Mouse (Mus musculus): ENCODE results near the gene Cd52. TPM values are rescaled to one million over a fixed set of nuclear protein-coding genes. Genes with fewer than 3 reads are reported as not detected.

Gene Cd52
- polyA plus RNA-seq, 1 experiment from 2014 or later, result 12.0 TPM

- no peak overlapping the region for H3K27ac ChIP-seq
- no peak overlapping the region for H3K4me3 ChIP-seq (replicated peaks)
- no peak for ATAC-seq (replicated peaks; ENCODE audit: low FRiP score)
- H3K4me1 ChIP-seq, result peaks cover 16% of the 10 kb centered on the region
- WGBS, result 66% methylated on average over 18 of the region's 18 CpGs
- no peaks in the 10 kb centered on the region for H3K9me3 ChIP-seq (replicated peaks)
- H3K9ac ChIP-seq, result no peak overlapping the region
- H3K36me3 ChIP-seq, result no peaks in the 10 kb centered on the region
- H3K27me3 ChIP-seq, result peaks cover 23% of the 10 kb centered on the region
- no peak overlapping the region for H3K4me2 ChIP-seq
Observed at GRCm38 (mm10) chr4:134061166-134061830, 33.6 kb downstream of the Cd52 start.

GRCm38 (mm10) chr4:134060135-134060865 lies 34.6 kb downstream of the Cd52 start, which contains the start of gene Crybg2:
TSS of gene Crybg2 (plus strand) at chr4:134060815.
- H3K9ac ChIP-seq, result no peak within 1 kb of the TSS
- no peak within 1 kb of the TSS for H3K4me3 ChIP-seq (replicated peaks)
- 58% methylated on average over 28 of the region's 28 CpGs for whole genome bisulfite sequencing
- H3K4me2 ChIP-seq, result no peak within 1 kb of the TSS
- no peaks in the 10 kb centered on the region for H3K9me3 ChIP-seq (replicated peaks)
- peaks cover 15% of the 10 kb centered on the region for H3K27me3 ChIP-seq
- ATAC-seq (replicated peaks; ENCODE audit: low FRiP score), result no peak
- H3K27ac ChIP-seq, result no peak within 1 kb of the TSS
- H3K36me3 ChIP-seq, result no peaks in the 10 kb centered on the region
- H3K4me1 ChIP-seq, result peaks cover 12% of the 10 kb centered on the region

GRCm38 (mm10) chr4:134058908-134059307 lies 36.0 kb downstream of the Cd52 start:
- no peak overlapping the region for H3K27ac ChIP-seq
- 82% methylated on average over 6 of the region's 6 CpGs for WGBS
- H3K27me3 ChIP-seq, result 0 out of 2 replicates have a peak, but pooled peaks cover 6% of the 10 kb centered on the region
- H3K4me3 ChIP-seq (replicated peaks), result no peak overlapping the region
- peaks cover 9% of the 10 kb centered on the region for H3K4me1 ChIP-seq
- H3K36me3 ChIP-seq, result no peaks in the 10 kb centered on the region
- H3K4me2 ChIP-seq, result no peak overlapping the region
- no peaks in the 10 kb centered on the region for H3K9me3 ChIP-seq (replicated peaks)
- ATAC-seq (replicated peaks; ENCODE audit: low FRiP score), result no peak
- no peak overlapping the region for H3K9ac ChIP-seq

DNA sequence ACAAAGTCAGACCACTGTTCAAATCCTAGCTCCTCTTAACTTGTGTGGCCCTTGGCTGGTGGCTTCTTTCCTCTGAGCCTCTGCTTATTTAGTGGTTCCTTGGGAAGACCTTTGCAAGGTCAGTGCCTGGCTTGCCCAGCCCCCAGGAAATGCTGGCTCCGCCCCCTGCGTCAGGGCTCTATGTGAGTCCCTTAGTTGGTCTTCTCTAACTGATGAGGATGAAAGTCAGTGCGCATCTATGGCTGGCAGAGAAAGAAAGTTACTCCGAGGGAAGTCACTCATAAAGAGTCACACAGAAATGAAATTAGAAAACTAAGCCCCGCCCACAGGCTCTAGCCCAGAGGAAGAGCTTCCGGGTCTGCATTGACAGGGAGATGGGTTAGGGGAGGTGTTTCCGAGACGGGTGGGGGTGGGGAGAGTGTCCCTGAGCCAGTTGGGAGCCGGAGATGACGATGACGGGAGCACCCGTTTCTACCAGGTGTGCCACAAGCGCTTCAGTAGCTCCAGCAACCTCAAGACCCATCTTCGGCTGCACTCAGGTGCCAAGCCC lies 36.6 kb downstream of the Cd52 start:
- peak overlapping the region; percentile 36 for H3K4me2 ChIP-seq
- H3K9me3 ChIP-seq (replicated peaks), result no peaks in the 10 kb centered on the region
- no peak for ATAC-seq (replicated peaks; ENCODE audit: low FRiP score)
- 31% methylated on average over 14 of the region's 14 CpGs for WGBS
- H3K27me3 ChIP-seq, result 0 out of 2 replicates have a peak, but pooled peaks cover 6% of the 10 kb centered on the region
- peaks cover 9% of the 10 kb centered on the region for H3K4me1 ChIP-seq
- H3K27ac ChIP-seq, result no peak overlapping the region
- no peaks in the 10 kb centered on the region for H3K36me3 ChIP-seq
- H3K4me3 ChIP-seq (replicated peaks), result peak overlapping the region; percentile 16; the same call in 1 of the 2 replicates
- no peak overlapping the region for H3K9ac ChIP-seq

- Histone ChIP-seq H3K9me3 (replicated peaks) (no peaks in the 10 kb centered on the region), H3K9ac (no peak within 1 kb of the TSS), H3K36me3 (no peaks in the 10 kb centered on the region), H3K4me2 (no peak within 1 kb of the TSS), H3K27ac (no peak within 1 kb of the TSS), H3K4me3 (replicated peaks) (no peak within 1 kb of the TSS), H3K4me1 (peaks cover 16% of the 10 kb centered on the region), H3K27me3 (no peaks in the 10 kb centered on the region)
- no peak for ATAC-seq (replicated peaks; ENCODE audit: low FRiP score)
- WGBS, result 82% methylated on average over 3 of the region's 3 CpGs
Observed at GRCm38 (mm10) chr4:134053538-134053937, 41.3 kb downstream of the Cd52 start, which contains the start of gene Zfp683. TSS of gene Zfp683 (plus strand) at chr4:134053838.

- WGBS, result 30% methylated on average over 8 of the region's 8 CpGs
- H3K27me3 ChIP-seq, result no peaks in the 10 kb centered on the region
- H3K4me2 ChIP-seq, result no peak overlapping the region
- no peak for ATAC-seq (replicated peaks; ENCODE audit: low FRiP score)
- H3K9ac ChIP-seq, result no peak overlapping the region
- no peak overlapping the region for H3K27ac ChIP-seq
- no peak overlapping the region for H3K4me3 ChIP-seq (replicated peaks)
- peaks cover 10% of the 10 kb centered on the region; the same call in 1 of the 2 replicates for H3K4me1 ChIP-seq
- no peaks in the 10 kb centered on the region for H3K36me3 ChIP-seq
- no peaks in the 10 kb centered on the region for H3K9me3 ChIP-seq (replicated peaks)
Observed at GRCm38 (mm10) chr4:134052560-134052959, 42.3 kb downstream of the Cd52 start.

GRCm38 (mm10) chr4:134051912-134052311 lies 43.0 kb downstream of the Cd52 start:
- Histone ChIP-seq H3K36me3 (no peaks in the 10 kb centered on the region), H3K9ac (no peak overlapping the region), H3K27ac (no peak overlapping the region), H3K4me2 (no peak overlapping the region), H3K27me3 (no peaks in the 10 kb centered on the region), H3K4me3 (replicated peaks) (no peak overlapping the region), H3K9me3 (replicated peaks) (no peaks in the 10 kb centered on the region), H3K4me1 (peaks cover 10% of the 10 kb centered on the region; the same call in 1 of the 2 replicates)
- no peak for ATAC-seq (replicated peaks; ENCODE audit: low FRiP score)
- WGBS, result 82% methylated on average over 5 of the region's 5 CpGs

- no peaks in the 10 kb centered on the region for H3K9me3 ChIP-seq (replicated peaks)
- H3K27me3 ChIP-seq, result no peaks in the 10 kb centered on the region
- no peak overlapping the region for H3K27ac ChIP-seq
- H3K4me2 ChIP-seq, result no peak overlapping the region
- H3K4me1 ChIP-seq, result peaks cover 7% of the 10 kb centered on the region; the same call in 1 of the 2 replicates
- no peaks in the 10 kb centered on the region for H3K36me3 ChIP-seq
- H3K9ac ChIP-seq, result no peak overlapping the region
- no peak overlapping the region for H3K4me3 ChIP-seq (replicated peaks)
- ATAC-seq (replicated peaks; ENCODE audit: low FRiP score), result no peak
- WGBS, result 47% methylated on average over 5 of the region's 5 CpGs
Observed at GRCm38 (mm10) chr4:134047648-134048047, 47.2 kb downstream of the Cd52 start.

GRCm38 (mm10) chr4:134043041-134043440 lies 51.8 kb downstream of the Cd52 start:
- peaks cover 8% of the 10 kb centered on the region for H3K4me1 ChIP-seq
- no peaks in the 10 kb centered on the region for H3K27me3 ChIP-seq
- no peak overlapping the region for H3K4me3 ChIP-seq (replicated peaks)
- WGBS, result 62% methylated on average over 2 of the region's 2 CpGs
- no peak overlapping the region for H3K27ac ChIP-seq
- H3K9ac ChIP-seq, result no peak overlapping the region
- H3K4me2 ChIP-seq, result no peak overlapping the region
- no peaks in the 10 kb centered on the region for H3K9me3 ChIP-seq (replicated peaks)
- ATAC-seq (replicated peaks; ENCODE audit: low FRiP score), result no peak
- no peaks in the 10 kb centered on the region for H3K36me3 ChIP-seq

GRCm38 (mm10) chr4:134041317-134042123 lies 53.4 kb downstream of the Cd52 start:
- no peaks in the 10 kb centered on the region for H3K27me3 ChIP-seq
- 0 out of 2 replicates have a peak, but pooled peaks have one; percentile 18 for ATAC-seq (replicated peaks; ENCODE audit: low FRiP score)
- H3K4me1 ChIP-seq, result peaks cover 8% of the 10 kb centered on the region
- 0 out of 2 replicates have a peak overlapping the region, but pooled peaks have one; percentile 4 for H3K27ac ChIP-seq
- H3K4me3 ChIP-seq (replicated peaks), result no peak overlapping the region
- H3K9me3 ChIP-seq (replicated peaks), result no peaks in the 10 kb centered on the region
- H3K36me3 ChIP-seq, result no peaks in the 10 kb centered on the region
- WGBS, result 35% methylated on average over 9 of the region's 9 CpGs
- H3K9ac ChIP-seq, result no peak overlapping the region
- 0 out of 2 replicates have a peak overlapping the region, but pooled peaks have one; percentile 17 for H3K4me2 ChIP-seq

DNA sequence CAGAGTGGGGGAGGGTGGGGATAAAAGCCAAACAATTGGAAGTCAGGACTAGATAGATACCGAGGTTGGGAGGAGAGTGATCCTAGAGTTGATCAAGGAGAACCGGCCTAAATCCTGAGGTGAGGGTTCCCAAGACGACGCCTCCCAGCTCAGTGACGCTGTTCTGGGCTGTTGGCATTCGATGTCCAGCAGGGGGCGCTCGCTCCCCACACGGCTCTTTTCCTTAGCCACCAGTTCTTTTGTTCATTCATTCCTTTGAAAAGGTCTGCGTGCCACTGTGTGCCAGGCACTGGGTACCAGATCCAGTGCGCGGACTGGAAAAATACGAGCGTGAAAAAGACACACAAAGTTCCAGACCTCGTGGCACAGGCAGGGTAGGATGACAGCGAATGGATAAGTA lies 58.9 kb downstream of the Cd52 start:
- H3K27ac ChIP-seq, result no peak overlapping the region
- no peak overlapping the region for H3K4me2 ChIP-seq
- H3K9ac ChIP-seq, result no peak overlapping the region
- H3K36me3 ChIP-seq, result no peaks in the 10 kb centered on the region
- no peaks in the 10 kb centered on the region for H3K9me3 ChIP-seq (replicated peaks)
- no peak overlapping the region for H3K4me3 ChIP-seq (replicated peaks)
- 6% methylated on average over 16 of the region's 16 CpGs for WGBS
- H3K4me1 ChIP-seq, result peaks cover 6% of the 10 kb centered on the region
- 0 out of 2 replicates have a peak, but pooled peaks have one; percentile 36 for ATAC-seq (replicated peaks; ENCODE audit: low FRiP score)
- no peaks in the 10 kb centered on the region for H3K27me3 ChIP-seq
